Mouse (Mus musculus): ENCODE measurements around the gene Vmn1r90. TPM values are rescaled to one million over a fixed set of nuclear protein-coding genes. Genes with fewer than 3 reads are reported as not detected.
"Not testable (repeated sequence)": the region's sequence is repeated elsewhere in the genome, so short reads cannot be mapped to it uniquely, and the experiment has no call there.

Vmn1r90 gene
- polyA plus RNA-seq (2016; fragmentation: Nextera tagmentation; extraction: Ambion mirVana): 0.18 and 0.23 TPM in 2 replicates

DNA sequence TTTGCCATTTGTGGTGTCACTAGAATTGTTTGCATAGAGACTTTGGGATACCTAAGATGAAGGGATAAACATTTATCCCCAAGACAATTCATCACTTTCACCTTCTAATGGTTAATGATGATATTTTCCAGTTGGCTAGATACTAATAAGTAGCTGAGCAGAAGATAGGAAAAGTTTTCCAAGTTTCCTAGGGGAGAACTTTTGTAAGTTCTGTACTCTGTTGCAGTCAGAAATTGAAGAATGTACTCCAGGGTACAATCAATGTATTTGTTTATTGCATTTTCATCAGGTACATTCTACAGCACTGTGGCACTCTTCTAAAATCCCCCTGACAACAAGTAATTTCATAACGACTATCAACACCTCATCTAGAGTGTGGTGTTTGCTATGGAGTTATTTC is at the start of gene Vmn1r90:
Vmn1r90 (minus strand) TSS at position 101 of the 400 bp plus-strand sequence.
- 53% methylated on average over 1 of the region's 1 CpGs for WGBS
- no peak within 1 kb of the TSS for H3K4me2 ChIP-seq

DNA sequence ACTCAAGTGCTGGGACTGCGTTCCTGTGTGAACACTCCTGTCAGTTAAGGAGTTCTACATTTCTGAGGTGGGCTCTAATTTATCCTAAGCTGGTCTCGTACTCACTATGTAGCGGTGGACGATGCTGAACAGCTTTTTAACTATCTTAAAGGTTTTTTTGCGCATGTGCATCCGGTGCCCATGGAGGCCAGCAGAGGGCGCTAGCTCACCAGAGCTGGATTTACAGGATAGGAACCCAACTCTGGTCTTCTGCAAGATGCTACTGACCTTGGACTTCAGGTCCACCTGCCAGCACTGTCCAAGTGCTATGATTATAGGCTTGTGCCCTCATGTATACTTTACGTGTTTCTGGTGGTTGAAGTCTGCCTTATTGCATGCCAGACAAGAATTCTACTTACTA is 29.7 kb upstream of the Vmn1r90 start:
- ATAC-seq (ENCODE audit: insufficient number of reproducible peaks, low FRiP score): not testable (repeated sequence)

More for the DNA sequence above, at the start of gene Vmn1r90:
- peaks cover 20% of the 10 kb centered on the region for H3K9me3 ChIP-seq (replicated peaks)
- H3K36me3 ChIP-seq: 0 out of 2 replicates have a peak, but pooled peaks cover 3% of the 10 kb centered on the region
- no peaks in the 10 kb centered on the region for H3K4me1 ChIP-seq (replicated peaks)
- no peak within 1 kb of the TSS for H3K9ac ChIP-seq
- H3K4me3 ChIP-seq: no peak within 1 kb of the TSS
- no peak for ATAC-seq (ENCODE audit: insufficient number of reproducible peaks, low FRiP score)
- no peaks in the 10 kb centered on the region for H3K27me3 ChIP-seq (replicated peaks)
- H3K27ac ChIP-seq (ENCODE audit: poor library complexity, severe bottlenecking): no peak within 1 kb of the TSS

DNA sequence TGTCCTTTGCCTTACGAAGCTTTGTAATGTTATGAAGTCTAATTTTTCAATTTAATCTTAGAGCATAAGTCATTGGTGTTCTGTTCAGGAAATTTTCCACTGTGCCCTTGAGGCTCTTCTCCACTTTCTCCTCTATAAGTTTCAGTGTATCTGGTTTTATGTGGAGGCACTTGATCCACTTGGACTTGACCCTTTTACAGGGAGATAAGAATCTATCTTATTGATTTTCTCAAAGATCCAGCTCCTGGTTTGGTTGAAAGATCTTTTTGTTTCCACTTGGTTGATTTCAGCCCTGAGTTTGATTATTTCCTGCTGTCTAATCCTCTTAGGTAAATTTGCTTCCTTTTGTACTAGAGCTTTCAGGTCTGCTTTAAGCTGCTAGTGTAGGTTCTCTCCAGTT is 11.0 kb downstream of the Vmn1r90 start:
- no peaks in the 10 kb centered on the region for H3K36me3 ChIP-seq
- H3K27me3 ChIP-seq (replicated peaks): no peaks in the 10 kb centered on the region
- H3K4me2 ChIP-seq: no peak overlapping the region
- ATAC-seq (ENCODE audit: insufficient number of reproducible peaks, low FRiP score): no peak
- no peak overlapping the region for H3K27ac ChIP-seq (ENCODE audit: poor library complexity, severe bottlenecking)
- no peak overlapping the region for H3K9ac ChIP-seq
- H3K9me3 ChIP-seq (replicated peaks): peaks cover 23% of the 10 kb centered on the region
- WGBS: 76% methylated on average over 1 of the region's 1 CpGs
- H3K4me1 ChIP-seq (replicated peaks): no peaks in the 10 kb centered on the region
- no peak overlapping the region for H3K4me3 ChIP-seq

More for the DNA sequence above, 29.7 kb upstream of the Vmn1r90 start:
- not testable (repeated sequence) for H3K36me3 ChIP-seq; H3K4me1 ChIP-seq (replicated peaks); H3K4me2 ChIP-seq; H3K4me3 ChIP-seq; H3K27ac ChIP-seq (ENCODE audit: poor library complexity, severe bottlenecking); H3K9ac ChIP-seq; H3K27me3 ChIP-seq (replicated peaks)
- peaks cover 61% of the 10 kb centered on the region for H3K9me3 ChIP-seq (replicated peaks)
- 56% methylated on average over 8 of the region's 8 CpGs for WGBS

- Histone ChIP-seq H3K9ac (no peak overlapping the region), H3K4me1 (replicated peaks) (no peaks in the 10 kb centered on the region), H3K27ac (ENCODE audit: poor library complexity, severe bottlenecking) (no peak overlapping the region), H3K27me3 (replicated peaks) (no peaks in the 10 kb centered on the region), H3K36me3 (no peaks in the 10 kb centered on the region), H3K4me3 (no peak overlapping the region), H3K4me2 (no peak overlapping the region), H3K9me3 (replicated peaks) (peaks cover 23% of the 10 kb centered on the region)
- ATAC-seq (ENCODE audit: insufficient number of reproducible peaks, low FRiP score): no peak
- whole genome bisulfite sequencing: 57% methylated on average over 1 of the region's 1 CpGs
Measured at GRCm38 (mm10) chr7:14525280-14525679, 38.0 kb downstream of the Vmn1r90 start.

DNA sequence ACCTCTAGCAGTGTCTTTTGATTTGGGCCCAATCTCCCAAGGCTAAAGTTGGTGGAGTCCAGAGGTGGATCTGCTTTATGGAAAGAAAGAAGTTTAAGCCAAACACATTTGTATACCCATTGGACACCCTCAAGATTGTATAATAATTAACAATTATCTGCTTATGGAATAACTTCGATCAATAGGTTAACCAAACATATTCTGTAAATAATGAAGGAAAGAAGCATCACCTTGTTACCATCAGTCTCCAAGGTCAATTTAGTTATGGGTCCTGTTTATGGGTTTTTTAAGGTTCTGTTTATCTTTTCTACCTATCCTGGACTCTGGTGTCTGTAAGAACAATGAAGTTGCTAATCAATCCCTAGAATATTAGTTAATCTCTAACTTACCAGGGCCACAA is 40.7 kb downstream of the Vmn1r90 start:
- Histone ChIP-seq H3K27me3 (replicated peaks) (no peaks in the 10 kb centered on the region), H3K9me3 (replicated peaks) (peaks cover 35% of the 10 kb centered on the region), H3K9ac (no peak overlapping the region), H3K4me1 (replicated peaks) (no peaks in the 10 kb centered on the region), H3K27ac (ENCODE audit: poor library complexity, severe bottlenecking) (no peak overlapping the region), H3K4me3 (no peak overlapping the region), H3K36me3 (no peaks in the 10 kb centered on the region), H3K4me2 (no peak overlapping the region)
- ATAC-seq (ENCODE audit: insufficient number of reproducible peaks, low FRiP score): no peak
- WGBS: 67% methylated on average over 1 of the region's 1 CpGs

DNA sequence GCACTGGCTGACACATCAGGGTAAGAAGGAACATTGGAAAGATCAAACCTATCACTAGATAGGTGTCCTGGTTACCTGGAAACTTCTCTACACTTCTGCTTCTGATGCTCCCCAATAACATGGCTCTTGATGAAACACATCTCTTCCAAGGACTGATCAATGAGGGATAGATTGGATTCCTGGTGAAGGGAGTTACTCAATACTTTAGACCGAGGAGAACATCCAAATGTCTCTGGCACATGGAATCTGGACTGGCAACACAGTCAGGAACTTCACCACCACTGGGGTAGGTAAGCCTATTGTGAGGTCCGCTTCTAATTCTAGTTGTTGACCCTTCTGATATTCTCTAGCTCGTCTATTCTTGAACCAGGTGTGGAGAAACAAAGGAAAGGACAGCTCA is 45.0 kb downstream of the Vmn1r90 start:
- H3K27me3 ChIP-seq (replicated peaks): no peaks in the 10 kb centered on the region
- H3K4me3 ChIP-seq: no peak overlapping the region
- H3K27ac ChIP-seq (ENCODE audit: poor library complexity, severe bottlenecking): no peak overlapping the region
- no peaks in the 10 kb centered on the region for H3K4me1 ChIP-seq (replicated peaks)
- H3K4me2 ChIP-seq: no peak overlapping the region
- no peaks in the 10 kb centered on the region for H3K36me3 ChIP-seq
- WGBS: 55% methylated on average over 3 of the region's 3 CpGs
- H3K9me3 ChIP-seq (replicated peaks): peaks cover 36% of the 10 kb centered on the region
- H3K9ac ChIP-seq: no peak overlapping the region
- no peak for ATAC-seq (ENCODE audit: insufficient number of reproducible peaks, low FRiP score)

Other genes starting within 250 kb of the Vmn1r90 start
- not detected in 2 replicates for gene Obox8, start 229.9 kb downstream of the Vmn1r90 start, polyA plus RNA-seq (2016; fragmentation: Nextera tagmentation; extraction: Ambion mirVana)
- gene Sult2a8, start 116.7 kb downstream of the Vmn1r90 start, polyA plus RNA-seq (2016; fragmentation: Nextera tagmentation; extraction: Ambion mirVana): not detected in 2 replicates
- not detected in 2 replicates for gene Sult2a7, start 69.3 kb downstream of the Vmn1r90 start, polyA plus RNA-seq (2016; fragmentation: Nextera tagmentation; extraction: Ambion mirVana)
- not detected in 2 replicates for gene Obox7, start 96.0 kb upstream of the Vmn1r90 start, polyA plus RNA-seq (2016; fragmentation: Nextera tagmentation; extraction: Ambion mirVana)